Mouse (Mus musculus): ENCODE results near the gene 4933417A18Rik.

DNA sequence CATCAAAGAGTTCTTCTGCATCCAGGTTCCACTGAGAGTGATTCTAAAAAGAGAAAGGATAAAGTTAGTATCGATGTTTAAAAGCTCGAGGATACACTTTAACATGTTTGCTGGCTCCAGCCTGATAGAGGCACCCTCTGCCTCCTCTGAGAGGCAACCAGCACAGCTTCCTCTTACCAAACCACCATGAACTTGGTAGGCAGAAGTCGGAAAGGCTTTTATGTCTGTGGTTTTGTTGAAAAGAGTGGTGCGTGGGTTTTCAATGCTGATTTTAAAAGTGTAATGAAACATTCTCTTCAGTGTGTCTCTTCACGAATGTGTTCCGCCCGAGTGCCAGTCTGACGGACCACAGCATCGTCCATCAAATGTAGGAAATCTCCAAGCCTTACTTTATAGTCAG is 9.6 kb upstream of the 4933417A18Rik start:
- TF ChIP-seq POLR2A (IDR thresholded peaks at IDR 0.05; ENCODE audit: extremely low read depth, insufficient read depth, low read length), result no peak
- no peak for TF ChIP-seq CTCF (IDR thresholded peaks at IDR 0.05; ENCODE audit: low read depth, low read length)

Measured in liver, adult 2 months (tissue).